ENCODE assay signal across 25 mouse cellular contexts in genomic region chr9:112905955-112906354, GRCm38 (mm10).
DNase-seq lines count a peak whose midpoint lies in the region; ATAC-seq and TF ChIP-seq lines count a peak whose summit lies in the region.
"Had no signal": no experiment of that assay in that cellular context is flagged by ENCODE, and none has a peak within 500 bp of the region (broad histone marks: within the 10 kb centered on the region; RNA-seq: fewer than 3 reads in every experiment).

No protein-coding gene starts in this region.

- no peak overlapping the region for H3K4me3 ChIP-seq in midbrain, postnatal 0 days (ENCODE audit: low read depth, low read length)
- no peak overlapping the region for H3K4me3 ChIP-seq in midbrain, embryonic 13.5 days (replicated peaks)
- H3K4me3 ChIP-seq: embryonic facial prominence, embryonic 12.5 days; erythroblast, embryonic 14.5 days; heart, embryonic 12.5 days; limb, embryonic 15.5 days; liver, embryonic 15.5 days; midbrain, embryonic 12.5 days; neural tube, embryonic 13.5 days had no signal

- ATAC-seq in midbrain, postnatal 0 days (ENCODE audit: low FRiP score), result no peak
- ATAC-seq in midbrain, embryonic 13.5 days, result no peak
- ATAC-seq in activated CD4-positive, CD25-positive, alpha-beta regulatory T cell, adult 4 months, result no peak
- ATAC-seq: forebrain, embryonic 14.5 days; intestine, embryonic 16.5 days had no signal

- TF ChIP-seq CTCF in midbrain, postnatal 0 days (IDR thresholded peaks at IDR 0.05), result no peak

- H3K9me3 ChIP-seq in midbrain, postnatal 0 days (ENCODE audit: low read length), result no peaks in the 10 kb centered on the region
- H3K9me3 ChIP-seq in midbrain, embryonic 13.5 days, result no peaks in the 10 kb centered on the region
- H3K9me3 ChIP-seq: embryonic facial prominence, embryonic 12.5 days; heart, embryonic 12.5 days; limb, embryonic 15.5 days; liver, embryonic 15.5 days; midbrain, embryonic 12.5 days; neural tube, embryonic 13.5 days had no signal

- H3K27ac ChIP-seq in midbrain, postnatal 0 days (ENCODE audit: low read depth, low read length), result 0 out of 2 replicates have a peak overlapping the region, but pooled peaks have one; percentile 14
- no peak overlapping the region for H3K27ac ChIP-seq in midbrain, embryonic 13.5 days
- H3K27ac ChIP-seq: embryonic facial prominence, embryonic 12.5 days; hindbrain, embryonic 14.5 days; limb, embryonic 15.5 days; liver, embryonic 15.5 days; midbrain, embryonic 12.5 days; neural tube, embryonic 13.5 days had no signal

- H3K4me2 ChIP-seq in midbrain, postnatal 0 days (ENCODE audit: low read depth, low read length, poor library complexity, severe bottlenecking), result no peak overlapping the region
- H3K4me2 ChIP-seq in midbrain, embryonic 13.5 days (replicated peaks), result no peak overlapping the region
- H3K4me2 ChIP-seq: embryonic facial prominence, embryonic 12.5 days; heart, embryonic 12.5 days; hindbrain, embryonic 14.5 days; limb, embryonic 15.5 days; liver, embryonic 15.5 days; midbrain, embryonic 12.5 days; neural tube, embryonic 13.5 days had no signal

- intact Hi-C loops in left cerebral cortex, postnatal 36 days (cut with DNase I), result no loop called here

- H3K27me3 ChIP-seq in midbrain, postnatal 0 days (ENCODE audit: insufficient read depth, low read length), result no peaks in the 10 kb centered on the region
- no peaks in the 10 kb centered on the region for H3K27me3 ChIP-seq in midbrain, embryonic 13.5 days
- H3K27me3 ChIP-seq: CH12.LX; embryonic facial prominence, embryonic 12.5 days; heart, embryonic 12.5 days; limb, embryonic 15.5 days; liver, embryonic 15.5 days; midbrain, embryonic 12.5 days; neural tube, embryonic 13.5 days had no signal

- no peaks in the 10 kb centered on the region for H3K4me1 ChIP-seq in midbrain, postnatal 0 days (ENCODE audit: insufficient read depth, low read length)
- no peaks in the 10 kb centered on the region for H3K4me1 ChIP-seq in midbrain, embryonic 13.5 days (replicated peaks)
- H3K4me1 ChIP-seq: embryonic facial prominence, embryonic 12.5 days; heart, embryonic 12.5 days; limb, embryonic 15.5 days; liver, embryonic 15.5 days; midbrain, embryonic 12.5 days; neural tube, embryonic 13.5 days had no signal

- H3K9ac ChIP-seq in midbrain, postnatal 0 days (replicated peaks; ENCODE audit: low read length, poor library complexity, severe bottlenecking), result no peak overlapping the region
- H3K9ac ChIP-seq in midbrain, embryonic 13.5 days (replicated peaks), result no peak overlapping the region
- H3K9ac ChIP-seq: embryonic facial prominence, embryonic 12.5 days; heart, embryonic 12.5 days; hindbrain, embryonic 14.5 days; limb, embryonic 15.5 days; liver, embryonic 15.5 days; midbrain, embryonic 12.5 days; neural tube, embryonic 13.5 days had no signal

- H3K36me3 ChIP-seq in midbrain, postnatal 0 days (ENCODE audit: insufficient read depth, low read length), result no peaks in the 10 kb centered on the region
- no peaks in the 10 kb centered on the region for H3K36me3 ChIP-seq in midbrain, embryonic 13.5 days
- H3K36me3 ChIP-seq: embryonic facial prominence, embryonic 12.5 days; heart, embryonic 12.5 days; limb, embryonic 15.5 days; liver, embryonic 15.5 days; midbrain, embryonic 12.5 days; neural tube, embryonic 13.5 days had no signal

- 77% methylated on average over 6 of the region's 6 CpGs for WGBS in midbrain, postnatal 0 days
- WGBS in midbrain, embryonic 13.5 days, result 85% methylated on average over 6 of the region's 6 CpGs

- DNase-seq in frontal cortex, adult 2 months (ENCODE audit: extremely low spot score in 1 of 2, low spot score in 1 of 2), result peak; percentile 8 to 48
- no peak for DNase-seq in frontal cortex, postnatal 10 days (ENCODE audit: low spot score in 2 of 2)
- DNase-seq in midbrain, postnatal 0 days (ENCODE audit: low spot score), result no peak
- peak; percentile 14 to 21 for DNase-seq in left cerebral cortex, postnatal 36 days (ENCODE audit: low spot score in 2 of 2)
- DNase-seq in kidney, postnatal 36 days, result no peak
- DNase-seq: adrenal gland, postnatal 36 days; cerebellum, adult 9-10 months; gastrocnemius, postnatal 10 days; heart, adult 11 months; heart, postnatal 14 days; kidney, postnatal 4 days; thymus, postnatal 36 days had no signal

Comparison
In these comparisons a context has a peak if more than half of its experiments do, and no peak if none do; other contexts are left out.
1. DNase-seq: peak in frontal cortex, adult 2 months (2 of 2) and left cerebral cortex, postnatal 36 days (2 of 2); none in frontal cortex, postnatal 10 days (0 of 2), midbrain, postnatal 0 days (single experiment) and kidney, postnatal 36 days (0 of 2).